Mouse (Mus musculus) midbrain, embryonic 11.5 days (tissue): ENCODE results near the gene Lrrc49. TPM values are rescaled to one million over a fixed set of nuclear protein-coding genes. Genes with fewer than 3 reads are reported as not detected.
A peak's percentile ranks its signal among the peaks of the same experiment; 100 is the strongest.

Source experiments
- ATAC-seq: fragments of 200-750 bp; cut with Nextera tagmentation; 2 replicates; pipeline ENCODE4 v1.8.0; 2017; ENCODE audit warnings: moderate TSS enrichment, moderate library complexity; ENCODE audit not compliant: low FRiP score
- DNase-seq: peaks from one replicate; pipeline ENCODE4 v3.0.0; 2015; ENCODE audit warnings: low spot score; ENCODE audit errors: missing footprints
- H3K27ac ChIP-seq: fragments of 300-500 bp; sonication (generic); 2 replicates; pipeline ENCODE4 v1.5.1; 2014; ENCODE audit warnings: low read depth, low read length
- H3K27me3 ChIP-seq: fragments of 300-500 bp; sonication (generic); 2 replicates; pipeline ENCODE4 v1.6.1; 2014; ENCODE audit warnings: mild to moderate bottlenecking, low read length, moderate library complexity, mixed read lengths; ENCODE audit not compliant: control insufficient read depth, insufficient read depth
- H3K36me3 ChIP-seq: fragments of 300-500 bp; sonication (generic); 2 replicates; pipeline ENCODE4 v1.6.1; 2014; ENCODE audit warnings: mild to moderate bottlenecking, low read length, moderate library complexity, mixed read lengths; ENCODE audit not compliant: control insufficient read depth, insufficient read depth
- H3K4me1 ChIP-seq: fragments of 300-500 bp; sonication (generic); 2 replicates; pipeline ENCODE4 v1.6.1; 2014; ENCODE audit warnings: low read length; ENCODE audit not compliant: control insufficient read depth, insufficient read depth
- H3K4me2 ChIP-seq: fragments of 300-500 bp; sonication (generic); 2 replicates; pipeline ENCODE4 v1.6.1; 2014; ENCODE audit warnings: mild to moderate bottlenecking, moderate library complexity
- H3K4me3 ChIP-seq: fragments of 300-500 bp; sonication (generic); 2 replicates; pipeline ENCODE4 v1.5.1; 2014; ENCODE audit warnings: low read depth, low read length
- H3K9ac ChIP-seq: fragments of 300-500 bp; sonication (generic); 2 replicates; pipeline ENCODE4 v1.6.1; 2014; ENCODE audit warnings: low read length
- H3K9me3 ChIP-seq: fragments of 300-500 bp; sonication (generic); 2 replicates; pipeline ENCODE4 v1.6.1; 2016; ENCODE audit warnings: low read length; ENCODE audit not compliant: control insufficient read depth
- WGBS: fragments of 180-500 bp; shearing (Covaris S2); extraction: QIAGEN DNeasy Blood & Tissue Kit; methylation state at CpG from one replicate; pipeline ENCODE4 v1.1.7; 2014; 5-methylcytosine and 5-hydroxymethylcytosine counted together
- polyA plus RNA-seq: library from polyadenylated mRNA; unstranded; fragments of >200 nt; fragmentation: Nextera tagmentation; extraction: Ambion mirVana; gene quantifications from 2 replicates; pipeline ENCODE4 v1.2.1, GENCODE M21; 2014

Gene Lrrc49
- polyA plus RNA-seq, 1 experiment from 2014 or later = 51.6 TPM

- Histone ChIP-seq H3K9ac (peak within 1 kb of the TSS; percentile 79), H3K4me1 (no peaks in the 10 kb centered on the region), H3K4me2 (peak within 1 kb of the TSS; percentile 93), H3K9me3 (no peaks in the 10 kb centered on the region), H3K4me3 (peak within 1 kb of the TSS; percentile 57), H3K36me3 (no peaks in the 10 kb centered on the region), H3K27me3 (no peaks in the 10 kb centered on the region), H3K27ac (no peak within 1 kb of the TSS)
- ATAC-seq = peak; percentile 65
- peak; percentile 92 for DNase-seq
- 2% methylated on average over 64 of the region's 66 CpGs for WGBS
Measured at GRCm38 (mm10) chr9:60712771-60713541, 25.0 kb upstream of the Lrrc49 start, which contains the start of gene Larp6. Gene Larp6 (plus strand): TSS chr9:60712989.

- DNase-seq (no peak), ATAC-seq (no peak)
- Histone ChIP-seq H3K4me3 (no peak overlapping the region), H3K36me3 (no peaks in the 10 kb centered on the region), H3K4me2 (no peak overlapping the region), H3K9ac (no peak overlapping the region), H3K4me1 (no peaks in the 10 kb centered on the region), H3K27ac (no peak overlapping the region), H3K27me3 (no peaks in the 10 kb centered on the region), H3K9me3 (no peaks in the 10 kb centered on the region)
- WGBS = 82% methylated on average over 5 of the region's 5 CpGs
Measured at GRCm38 (mm10) chr9:60712011-60712410, 24.1 kb upstream of the Lrrc49 start.

GRCm38 (mm10) chr9:60709721-60710120 is 21.8 kb upstream of the Lrrc49 start:
- no peaks in the 10 kb centered on the region for H3K36me3 ChIP-seq
- H3K4me1 ChIP-seq = no peaks in the 10 kb centered on the region
- no peak overlapping the region for H3K27ac ChIP-seq
- H3K4me3 ChIP-seq = no peak overlapping the region
- no peak overlapping the region for H3K9ac ChIP-seq
- 87% methylated on average over 6 of the region's 6 CpGs for WGBS
- no peaks in the 10 kb centered on the region for H3K27me3 ChIP-seq
- H3K4me2 ChIP-seq = no peak overlapping the region
- no peak for DNase-seq
- H3K9me3 ChIP-seq = no peaks in the 10 kb centered on the region
- ATAC-seq = no peak

- H3K27ac ChIP-seq = no peak overlapping the region
- no peak overlapping the region for H3K4me3 ChIP-seq
- ATAC-seq = no peak
- no peak overlapping the region for H3K4me2 ChIP-seq
- H3K4me1 ChIP-seq = no peaks in the 10 kb centered on the region
- H3K27me3 ChIP-seq = no peaks in the 10 kb centered on the region
- DNase-seq = no peak
- 93% methylated on average over 5 of the region's 5 CpGs for whole genome bisulfite sequencing
- H3K9me3 ChIP-seq = no peaks in the 10 kb centered on the region
- H3K36me3 ChIP-seq = no peaks in the 10 kb centered on the region
- H3K9ac ChIP-seq = no peak overlapping the region
Measured at GRCm38 (mm10) chr9:60708606-60709005, 20.6 kb upstream of the Lrrc49 start.

DNA sequence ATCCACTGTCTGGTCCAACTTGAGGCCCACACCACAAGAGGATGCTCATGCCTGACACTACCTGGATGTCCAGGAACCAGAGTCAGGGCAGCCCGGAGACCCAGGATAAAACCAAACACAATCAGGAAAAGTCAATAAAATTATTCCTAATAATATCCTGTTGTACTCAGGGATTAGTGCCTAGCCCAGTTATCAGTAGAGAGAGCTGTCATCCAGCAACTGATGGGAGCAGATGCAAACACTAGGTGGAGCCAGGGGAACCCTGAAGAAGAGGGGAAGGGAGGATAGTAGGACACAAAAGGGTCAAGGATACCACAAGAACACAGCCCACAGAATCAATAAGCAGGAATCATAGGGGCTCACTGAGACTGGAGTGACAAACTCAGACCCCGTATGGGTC is 19.6 kb upstream of the Lrrc49 start:
- no peak overlapping the region for H3K27ac ChIP-seq
- 95% methylated on average over 2 of the region's 2 CpGs for WGBS
- DNase-seq = no peak
- H3K9me3 ChIP-seq = no peaks in the 10 kb centered on the region
- no peak overlapping the region for H3K9ac ChIP-seq
- ATAC-seq = no peak
- no peak overlapping the region for H3K4me2 ChIP-seq
- no peaks in the 10 kb centered on the region for H3K4me1 ChIP-seq
- no peaks in the 10 kb centered on the region for H3K36me3 ChIP-seq
- H3K4me3 ChIP-seq = no peak overlapping the region
- H3K27me3 ChIP-seq = no peaks in the 10 kb centered on the region

- no peak overlapping the region for H3K4me2 ChIP-seq
- WGBS = 81% methylated on average over 18 of the region's 18 CpGs
- no peak for ATAC-seq
- H3K36me3 ChIP-seq = no peaks in the 10 kb centered on the region
- no peak overlapping the region for H3K9ac ChIP-seq
- no peaks in the 10 kb centered on the region for H3K4me1 ChIP-seq
- H3K27me3 ChIP-seq = no peaks in the 10 kb centered on the region
- H3K9me3 ChIP-seq = no peaks in the 10 kb centered on the region
- DNase-seq = no peak
- H3K27ac ChIP-seq = no peak overlapping the region
- no peak overlapping the region for H3K4me3 ChIP-seq
Measured at GRCm38 (mm10) chr9:60699581-60700231, 11.7 kb upstream of the Lrrc49 start.

DNA sequence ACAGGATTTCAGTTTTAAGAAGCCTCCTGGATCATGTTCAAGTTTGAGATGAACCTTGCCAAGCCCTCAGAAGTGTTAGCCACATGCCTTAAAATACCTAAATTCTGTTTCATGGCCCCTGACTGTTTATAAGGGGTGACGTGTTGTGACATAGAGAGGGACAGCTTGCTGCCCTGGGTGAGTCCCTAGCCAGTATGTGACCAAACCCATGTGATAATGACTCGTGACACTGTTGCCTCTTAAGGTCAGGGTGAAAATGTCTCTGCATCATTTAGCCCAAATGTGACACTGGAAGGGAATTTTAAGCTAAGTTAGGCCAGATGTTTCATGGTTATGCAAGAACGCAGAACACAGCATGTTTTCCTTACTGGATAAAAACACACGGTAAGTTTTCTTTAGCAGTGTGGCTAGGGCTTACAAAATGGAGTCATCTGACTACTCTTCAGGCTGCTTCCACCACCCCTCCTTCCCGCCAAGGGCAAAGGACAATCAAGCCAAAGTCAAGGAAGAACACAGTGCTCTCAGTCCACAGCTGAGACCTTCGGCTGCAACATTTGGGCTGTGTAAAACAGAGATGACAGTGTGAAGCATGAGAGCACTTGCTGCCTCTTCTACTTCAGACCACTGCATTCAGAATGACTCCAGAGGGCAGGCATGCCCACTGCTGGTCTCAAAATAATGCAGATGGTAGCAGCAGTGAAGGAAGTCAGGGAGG is 8.5 kb upstream of the Lrrc49 start:
- ATAC-seq (no peak), DNase-seq (no peak)
- no peaks in the 10 kb centered on the region for H3K9me3 ChIP-seq
- no peak overlapping the region for H3K4me3 ChIP-seq
- no peaks in the 10 kb centered on the region for H3K4me1 ChIP-seq
- H3K27me3 ChIP-seq = no peaks in the 10 kb centered on the region
- H3K9ac ChIP-seq = no peak overlapping the region
- WGBS = 72% methylated on average over 6 of the region's 6 CpGs
- H3K36me3 ChIP-seq = no peaks in the 10 kb centered on the region
- no peak overlapping the region for H3K27ac ChIP-seq
- H3K4me2 ChIP-seq = no peak overlapping the region

GRCm38 (mm10) chr9:60693986-60694385 is 6.0 kb upstream of the Lrrc49 start:
- WGBS = 64% methylated on average over 2 of the region's 2 CpGs

DNA sequence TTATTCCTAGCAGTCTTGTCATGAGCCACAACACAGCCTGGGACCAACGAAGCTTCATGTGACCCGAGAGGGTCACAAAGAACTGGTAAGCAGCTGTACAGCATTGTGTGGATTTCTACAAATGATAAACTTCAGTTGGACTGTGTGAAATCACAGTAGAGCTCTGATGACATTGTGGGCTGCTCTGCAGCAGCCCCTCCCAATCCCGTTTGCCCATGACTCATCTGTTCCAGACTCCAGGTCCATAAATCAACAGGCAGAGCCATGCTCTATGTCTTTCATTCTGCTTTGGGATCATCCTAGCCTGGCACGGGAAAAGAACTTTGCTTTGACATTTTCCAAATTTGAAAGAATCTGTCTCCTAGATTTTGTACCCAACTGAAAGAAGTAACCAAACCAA is 4.7 kb upstream of the Lrrc49 start:
- Histone ChIP-seq H3K27ac (no peak overlapping the region), H3K4me2 (no peak overlapping the region), H3K4me1 (peaks cover 3% of the 10 kb centered on the region; the same call in 1 of the 2 replicates), H3K4me3 (no peak overlapping the region), H3K36me3 (no peaks in the 10 kb centered on the region), H3K9me3 (no peaks in the 10 kb centered on the region), H3K9ac (no peak overlapping the region), H3K27me3 (no peaks in the 10 kb centered on the region)
- no peak for ATAC-seq
- no peak for DNase-seq
- 83% methylated on average over 4 of the region's 4 CpGs for WGBS

More at GRCm38 (mm10) chr9:60693986-60694385, 6.0 kb upstream of the Lrrc49 start:
- H3K36me3 ChIP-seq = no peaks in the 10 kb centered on the region
- H3K27ac ChIP-seq = no peak overlapping the region
- DNase-seq = no peak
- H3K27me3 ChIP-seq = no peaks in the 10 kb centered on the region
- H3K4me1 ChIP-seq = no peaks in the 10 kb centered on the region
- no peaks in the 10 kb centered on the region for H3K9me3 ChIP-seq
- H3K4me3 ChIP-seq = no peak overlapping the region
- no peak overlapping the region for H3K4me2 ChIP-seq
- H3K9ac ChIP-seq = no peak overlapping the region
- no peak for ATAC-seq
